Mouse (Mus musculus): ENCODE measurements around the gene Rps6kb1. TPM values are rescaled to one million over a fixed set of nuclear protein-coding genes. Genes with fewer than 3 reads are reported as not detected.
"Not testable (repeated sequence)": the region's sequence is repeated elsewhere in the genome, so short reads cannot be mapped to it uniquely, and the experiment has no call there.

Gene Rps6kb1
- polyA plus RNA-seq, 1 experiment from 2014 or later: 50.7 TPM

DNA sequence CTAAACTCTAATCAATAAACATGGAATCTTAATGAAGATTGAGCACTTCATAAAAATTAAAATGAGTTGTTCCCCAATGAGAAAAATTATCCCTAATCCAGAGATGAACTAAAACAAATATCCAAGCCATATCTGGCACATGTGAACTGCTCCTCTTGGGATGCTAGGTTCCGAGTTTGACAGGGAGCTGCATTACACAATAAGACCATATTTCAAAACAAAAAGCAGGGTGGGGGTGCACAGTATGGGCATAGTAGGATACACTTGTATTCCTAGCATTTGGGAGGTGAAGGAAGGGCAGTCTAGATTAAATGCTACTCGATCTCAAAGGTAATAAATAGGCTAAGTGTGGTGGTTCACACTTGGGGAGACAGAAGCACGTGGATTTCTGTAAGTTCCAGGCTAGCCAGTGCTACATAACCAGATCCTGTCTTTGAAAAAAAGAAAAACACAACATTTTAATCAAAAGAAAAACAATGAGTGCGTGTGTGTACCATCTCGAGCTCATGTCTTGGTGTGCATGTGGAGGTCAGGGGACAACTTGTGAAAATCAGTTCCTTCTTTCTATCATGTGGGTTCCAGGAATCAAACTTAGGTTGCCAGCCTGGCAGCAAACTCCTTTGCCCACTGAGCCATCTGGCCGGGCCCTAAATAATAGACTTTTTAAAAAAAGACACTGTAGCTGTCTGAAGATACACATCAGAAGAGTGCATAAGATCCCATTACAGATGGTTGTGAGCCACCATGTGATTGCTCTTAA lies 4.7 kb downstream of the Rps6kb1 start:
- Histone ChIP-seq H3K36me3 (ENCODE audit: control insufficient read depth, insufficient read depth, low read length) (0 out of 2 replicates have a peak, but pooled peaks cover under 1% of the 10 kb centered on the region), H3K4me2 (ENCODE audit: low read length) (no peak overlapping the region), H3K4me3 (ENCODE audit: low read depth, low read length) (no peak overlapping the region), H3K27me3 (replicated peaks; ENCODE audit: control insufficient read depth, insufficient read depth, low read length) (no peaks in the 10 kb centered on the region), H3K4me1 (replicated peaks; ENCODE audit: control insufficient read depth, insufficient read depth, low read length) (peaks cover 11% of the 10 kb centered on the region), H3K27ac (ENCODE audit: low read depth) (no peak overlapping the region), H3K9me3 (ENCODE audit: control insufficient read depth, low read length) (no peaks in the 10 kb centered on the region), H3K9ac (ENCODE audit: low read length) (no peak overlapping the region)
- DNase-seq (ENCODE audit: low spot score) (no peak), ATAC-seq (replicated peaks; ENCODE audit: low FRiP score, low TSS enrichment, low read depth) (no peak)
- 93% methylated on average over 6 of the region's 6 CpGs for WGBS

DNA sequence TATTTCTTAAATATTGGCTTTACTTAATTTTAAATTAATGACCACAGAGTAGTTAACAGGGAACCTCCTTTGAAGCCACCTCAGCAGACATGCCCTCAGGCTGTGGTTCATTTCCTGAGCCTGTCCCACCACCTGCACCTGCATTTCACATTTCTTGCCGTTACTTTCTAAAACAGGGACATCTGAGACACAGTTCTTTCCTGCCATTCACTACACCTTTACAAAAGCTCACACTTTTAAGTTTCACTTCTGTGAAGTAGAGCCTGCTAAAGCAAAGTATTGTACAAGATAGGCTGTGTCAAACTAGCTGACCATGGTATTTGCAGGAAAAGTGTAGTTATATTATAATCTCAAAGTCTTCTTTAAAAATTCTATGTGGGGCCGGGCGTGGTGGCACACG lies 5.8 kb downstream of the Rps6kb1 start:
- H3K9ac ChIP-seq (ENCODE audit: low read length): no peak overlapping the region
- 98% methylated on average over 4 of the region's 4 CpGs for WGBS
- no peak for ATAC-seq (replicated peaks; ENCODE audit: low FRiP score, low TSS enrichment, low read depth)

DNA sequence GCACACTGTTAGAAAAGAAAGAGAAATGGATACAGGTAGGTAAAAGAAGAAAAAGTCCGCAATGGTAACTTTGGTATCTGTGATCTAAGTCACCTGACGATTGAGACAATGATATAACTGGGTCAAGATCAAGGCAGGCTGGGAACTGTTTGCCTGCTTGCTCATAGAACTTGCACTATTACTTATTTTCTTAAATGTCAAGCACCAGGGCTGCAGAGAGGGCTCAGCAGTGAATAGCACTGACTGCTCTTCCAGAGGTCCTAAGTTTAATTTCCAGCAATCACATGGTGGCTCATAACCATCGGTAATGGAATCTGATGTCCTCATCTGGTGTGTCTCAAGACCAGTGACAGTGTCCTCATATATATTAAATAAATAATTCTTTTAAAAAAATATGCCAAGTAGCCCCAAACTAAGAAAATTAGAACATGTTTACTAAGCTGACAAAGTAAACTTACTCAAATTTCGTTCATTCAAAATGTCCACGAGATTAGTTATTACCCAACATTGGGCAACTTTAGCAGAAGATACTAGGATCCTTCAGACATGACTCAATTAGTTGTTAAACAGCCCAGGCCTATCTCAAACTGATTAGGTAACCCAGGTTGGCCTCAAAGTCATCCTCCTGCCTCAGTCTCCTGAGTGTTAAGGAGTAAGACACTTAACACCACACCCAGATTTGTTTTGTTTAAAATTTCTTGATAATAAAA lies 10.2 kb downstream of the Rps6kb1 start:
- no peaks in the 10 kb centered on the region for H3K27me3 ChIP-seq (replicated peaks; ENCODE audit: control insufficient read depth, insufficient read depth, low read length)
- H3K4me3 ChIP-seq (ENCODE audit: low read depth, low read length): no peak overlapping the region
- no peak for DNase-seq (ENCODE audit: low spot score)
- no peak overlapping the region for H3K27ac ChIP-seq (ENCODE audit: low read depth)
- no peaks in the 10 kb centered on the region for H3K9me3 ChIP-seq (ENCODE audit: control insufficient read depth, low read length)
- 92% methylated on average over 5 of the region's 5 CpGs for WGBS
- H3K4me1 ChIP-seq (replicated peaks; ENCODE audit: control insufficient read depth, insufficient read depth, low read length): no peaks in the 10 kb centered on the region
- no peak overlapping the region for H3K4me2 ChIP-seq (ENCODE audit: low read length)
- ATAC-seq (replicated peaks; ENCODE audit: low FRiP score, low TSS enrichment, low read depth): no peak
- H3K36me3 ChIP-seq (ENCODE audit: control insufficient read depth, insufficient read depth, low read length): peaks cover 46% of the 10 kb centered on the region
- H3K9ac ChIP-seq (ENCODE audit: low read length): no peak overlapping the region

More for the DNA sequence above, 5.8 kb downstream of the Rps6kb1 start:
- peaks cover 11% of the 10 kb centered on the region for H3K4me1 ChIP-seq (replicated peaks; ENCODE audit: control insufficient read depth, insufficient read depth, low read length)
- H3K27me3 ChIP-seq (replicated peaks; ENCODE audit: control insufficient read depth, insufficient read depth, low read length): no peaks in the 10 kb centered on the region
- no peak overlapping the region for H3K27ac ChIP-seq (ENCODE audit: low read depth)
- no peaks in the 10 kb centered on the region for H3K9me3 ChIP-seq (ENCODE audit: control insufficient read depth, low read length)
- H3K4me2 ChIP-seq (ENCODE audit: low read length): no peak overlapping the region
- no peak for DNase-seq (ENCODE audit: low spot score)
- no peak overlapping the region for H3K4me3 ChIP-seq (ENCODE audit: low read depth, low read length)
- H3K36me3 ChIP-seq (ENCODE audit: control insufficient read depth, insufficient read depth, low read length): peaks cover 11% of the 10 kb centered on the region; the same call in 1 of the 2 replicates

DNA sequence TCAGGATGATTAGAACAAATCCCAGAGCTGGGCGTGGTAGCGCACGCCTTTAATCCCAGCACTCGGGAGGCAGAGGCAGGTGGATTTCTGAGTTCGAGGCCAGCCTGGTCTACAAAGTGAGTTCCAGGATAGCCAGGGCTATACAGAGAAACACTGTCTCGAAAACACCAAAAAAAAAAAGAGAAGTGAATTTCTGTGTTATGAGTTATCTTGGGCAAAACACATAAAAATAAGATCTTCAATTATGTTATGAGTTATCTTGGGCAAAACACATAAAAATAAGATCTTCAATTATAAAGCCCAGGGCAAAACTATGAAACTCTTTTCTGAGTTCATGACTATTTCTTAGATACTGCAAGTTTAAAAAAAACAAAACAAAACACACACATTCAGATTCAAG lies 11.3 kb downstream of the Rps6kb1 start:
- H3K4me1 ChIP-seq (replicated peaks; ENCODE audit: control insufficient read depth, insufficient read depth, low read length); H3K9me3 ChIP-seq (ENCODE audit: control insufficient read depth, low read length); H3K9ac ChIP-seq (ENCODE audit: low read length); DNase-seq (ENCODE audit: low spot score); H3K27ac ChIP-seq (ENCODE audit: low read depth); H3K4me3 ChIP-seq (ENCODE audit: low read depth, low read length); H3K27me3 ChIP-seq (replicated peaks; ENCODE audit: control insufficient read depth, insufficient read depth, low read length); H3K4me2 ChIP-seq (ENCODE audit: low read length); ATAC-seq (replicated peaks; ENCODE audit: low FRiP score, low TSS enrichment, low read depth): not testable (repeated sequence)
- H3K36me3 ChIP-seq (ENCODE audit: control insufficient read depth, insufficient read depth, low read length): peaks cover 54% of the 10 kb centered on the region
- 90% methylated on average over 6 of the region's 6 CpGs for WGBS

DNA sequence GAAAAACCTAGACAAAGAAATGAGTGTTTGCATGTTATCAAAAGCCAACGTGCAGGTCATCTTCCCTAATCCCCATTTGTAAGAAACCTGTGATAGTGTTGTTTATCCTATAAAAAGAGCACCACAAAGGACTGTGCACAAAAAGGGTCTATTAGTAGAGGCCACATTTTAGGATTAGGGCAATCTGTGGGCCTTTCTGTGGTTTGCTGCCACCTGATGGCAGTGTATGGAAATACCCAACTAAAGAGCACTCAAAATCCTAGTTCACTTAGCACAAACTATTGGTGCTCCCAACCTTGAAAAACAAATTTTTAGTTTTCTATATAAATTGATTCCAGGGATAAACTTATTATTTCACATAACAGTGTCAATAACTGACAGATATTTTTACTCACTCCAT lies 11.8 kb downstream of the Rps6kb1 start:
- H3K36me3 ChIP-seq (ENCODE audit: control insufficient read depth, insufficient read depth, low read length): peaks cover 59% of the 10 kb centered on the region
- H3K9me3 ChIP-seq (ENCODE audit: control insufficient read depth, low read length): no peaks in the 10 kb centered on the region
- no peak overlapping the region for H3K4me2 ChIP-seq (ENCODE audit: low read length)
- DNase-seq (ENCODE audit: low spot score): no peak
- no peak for ATAC-seq (replicated peaks; ENCODE audit: low FRiP score, low TSS enrichment, low read depth)
- H3K4me1 ChIP-seq (replicated peaks; ENCODE audit: control insufficient read depth, insufficient read depth, low read length): no peaks in the 10 kb centered on the region
- no peak overlapping the region for H3K4me3 ChIP-seq (ENCODE audit: low read depth, low read length)
- no peak overlapping the region for H3K27ac ChIP-seq (ENCODE audit: low read depth)
- H3K9ac ChIP-seq (ENCODE audit: low read length): no peak overlapping the region
- WGBS: 70% methylated on average over 1 of the region's 1 CpGs
- no peaks in the 10 kb centered on the region for H3K27me3 ChIP-seq (replicated peaks; ENCODE audit: control insufficient read depth, insufficient read depth, low read length)

DNA sequence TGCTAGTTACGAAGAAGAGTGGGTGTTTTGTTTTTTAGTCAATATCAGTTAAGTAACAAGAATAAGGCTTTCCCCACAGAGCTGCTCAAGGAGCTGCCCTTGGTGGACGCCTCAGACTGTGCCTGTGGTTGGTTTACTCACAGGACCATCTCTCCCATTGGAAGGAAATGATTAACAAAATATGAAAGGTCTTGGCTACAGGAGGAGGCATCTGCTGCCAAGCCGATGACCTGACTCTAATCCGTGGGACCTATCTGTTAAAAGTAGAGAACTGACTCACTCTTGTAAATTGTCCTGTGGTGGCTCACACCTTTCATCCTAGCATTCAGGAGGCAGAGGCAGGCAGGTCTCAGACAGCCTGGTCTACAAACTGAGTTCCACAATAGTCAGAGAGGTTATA lies 17.1 kb downstream of the Rps6kb1 start:
- Histone ChIP-seq H3K27me3 (replicated peaks; ENCODE audit: control insufficient read depth, insufficient read depth, low read length) (no peaks in the 10 kb centered on the region), H3K4me3 (ENCODE audit: low read depth, low read length) (no peak overlapping the region), H3K4me2 (ENCODE audit: low read length) (no peak overlapping the region), H3K9me3 (ENCODE audit: control insufficient read depth, low read length) (no peaks in the 10 kb centered on the region), H3K36me3 (ENCODE audit: control insufficient read depth, insufficient read depth, low read length) (peaks cover 84% of the 10 kb centered on the region), H3K9ac (ENCODE audit: low read length) (no peak overlapping the region), H3K27ac (ENCODE audit: low read depth) (no peak overlapping the region), H3K4me1 (replicated peaks; ENCODE audit: control insufficient read depth, insufficient read depth, low read length) (no peaks in the 10 kb centered on the region)
- 92% methylated on average over 4 of the region's 4 CpGs for WGBS
- no peak for ATAC-seq (replicated peaks; ENCODE audit: low FRiP score, low TSS enrichment, low read depth)
- no peak for DNase-seq (ENCODE audit: low spot score)

DNA sequence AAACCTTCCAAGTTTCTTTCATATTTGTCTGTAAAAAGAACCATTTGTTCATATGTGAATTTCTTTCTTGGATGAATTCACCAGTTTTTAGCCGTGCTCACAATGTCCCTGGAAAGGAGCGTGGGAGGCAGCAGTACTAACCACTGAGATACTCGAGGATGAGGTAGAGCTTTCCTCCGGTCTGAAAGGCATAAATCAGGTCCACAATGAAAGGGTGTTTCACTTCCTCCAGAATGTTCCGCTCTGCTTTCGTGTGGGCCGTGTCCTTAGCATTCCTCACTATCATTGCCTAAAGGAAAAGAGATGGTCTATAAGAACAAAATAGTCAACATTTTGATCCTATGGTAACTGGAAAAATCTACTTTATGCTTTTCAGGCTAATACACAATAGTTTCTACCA lies 24.9 kb downstream of the Rps6kb1 start:
- Histone ChIP-seq H3K27me3 (replicated peaks; ENCODE audit: control insufficient read depth, insufficient read depth, low read length) (no peaks in the 10 kb centered on the region), H3K4me2 (ENCODE audit: low read length) (no peak overlapping the region), H3K9me3 (ENCODE audit: control insufficient read depth, low read length) (no peaks in the 10 kb centered on the region), H3K27ac (ENCODE audit: low read depth) (no peak overlapping the region), H3K4me1 (replicated peaks; ENCODE audit: control insufficient read depth, insufficient read depth, low read length) (no peaks in the 10 kb centered on the region), H3K4me3 (ENCODE audit: low read depth, low read length) (no peak overlapping the region), H3K36me3 (ENCODE audit: control insufficient read depth, insufficient read depth, low read length) (peaks cover 85% of the 10 kb centered on the region), H3K9ac (ENCODE audit: low read length) (no peak overlapping the region)
- DNase-seq (ENCODE audit: low spot score) (no peak), ATAC-seq (replicated peaks; ENCODE audit: low FRiP score, low TSS enrichment, low read depth) (no peak)
- 90% methylated on average over 7 of the region's 7 CpGs for WGBS

DNA sequence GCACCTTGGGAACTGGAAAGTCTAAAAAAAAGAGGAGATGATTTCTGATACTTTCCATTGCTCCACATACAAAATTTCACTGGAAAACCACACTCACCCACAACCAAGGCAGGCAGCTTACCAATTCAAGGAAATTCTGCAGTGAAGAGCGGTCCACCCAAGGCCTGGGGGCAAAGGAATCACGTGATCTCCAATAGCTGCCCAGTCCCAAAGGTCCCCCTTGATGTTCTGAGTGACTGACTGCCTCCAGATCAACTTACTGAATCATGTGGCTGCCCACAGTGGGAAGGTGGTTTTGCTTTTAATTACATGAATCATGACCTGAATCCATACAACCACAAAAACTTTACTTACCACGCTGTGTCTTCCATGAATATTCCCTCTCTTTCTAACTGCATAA lies 27.4 kb downstream of the Rps6kb1 start:
- Histone ChIP-seq H3K27ac (ENCODE audit: low read depth) (no peak overlapping the region), H3K9me3 (ENCODE audit: control insufficient read depth, low read length) (no peaks in the 10 kb centered on the region), H3K27me3 (replicated peaks; ENCODE audit: control insufficient read depth, insufficient read depth, low read length) (no peaks in the 10 kb centered on the region), H3K4me3 (ENCODE audit: low read depth, low read length) (no peak overlapping the region), H3K9ac (ENCODE audit: low read length) (no peak overlapping the region), H3K36me3 (ENCODE audit: control insufficient read depth, insufficient read depth, low read length) (peaks cover 90% of the 10 kb centered on the region), H3K4me2 (ENCODE audit: low read length) (no peak overlapping the region), H3K4me1 (replicated peaks; ENCODE audit: control insufficient read depth, insufficient read depth, low read length) (no peaks in the 10 kb centered on the region)
- ATAC-seq (replicated peaks; ENCODE audit: low FRiP score, low TSS enrichment, low read depth) (no peak), DNase-seq (ENCODE audit: low spot score) (no peak)
- WGBS: 95% methylated on average over 3 of the region's 3 CpGs

DNA sequence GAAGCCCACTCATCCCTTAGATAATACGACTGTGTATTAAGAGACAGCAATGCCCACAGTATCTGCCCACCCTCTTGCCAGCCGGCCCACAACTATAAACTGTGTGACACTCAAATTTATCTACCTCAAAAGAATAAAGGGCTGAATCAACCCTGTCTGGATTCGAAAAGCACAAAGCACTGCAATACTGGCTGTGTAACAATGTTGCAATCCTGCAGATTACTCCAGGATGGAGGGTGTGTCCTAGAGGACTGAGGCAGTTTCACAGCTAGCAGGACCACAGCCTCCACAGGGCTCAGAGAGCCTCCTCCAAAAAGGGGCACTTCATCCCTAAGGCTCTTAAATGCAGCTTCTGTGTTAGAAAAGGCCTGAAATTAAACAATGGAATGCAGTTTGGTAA lies 28.0 kb downstream of the Rps6kb1 start:
- Histone ChIP-seq H3K9me3 (ENCODE audit: control insufficient read depth, low read length) (no peaks in the 10 kb centered on the region), H3K4me3 (ENCODE audit: low read depth, low read length) (no peak overlapping the region), H3K36me3 (ENCODE audit: control insufficient read depth, insufficient read depth, low read length) (peaks cover 90% of the 10 kb centered on the region), H3K27me3 (replicated peaks; ENCODE audit: control insufficient read depth, insufficient read depth, low read length) (no peaks in the 10 kb centered on the region), H3K4me2 (ENCODE audit: low read length) (no peak overlapping the region), H3K27ac (ENCODE audit: low read depth) (no peak overlapping the region), H3K4me1 (replicated peaks; ENCODE audit: control insufficient read depth, insufficient read depth, low read length) (no peaks in the 10 kb centered on the region), H3K9ac (ENCODE audit: low read length) (no peak overlapping the region)
- DNase-seq (ENCODE audit: low spot score) (no peak), ATAC-seq (replicated peaks; ENCODE audit: low FRiP score, low TSS enrichment, low read depth) (no peak)
- WGBS: 89% methylated on average over 3 of the region's 3 CpGs
